Mouse (Mus musculus) midbrain, embryonic 12.5 days (tissue): ENCODE measurements around the gene Spem2. TPM values are rescaled to one million over a fixed set of nuclear protein-coding genes. Genes with fewer than 3 reads are reported as not detected.
"Not testable (repeated sequence)": the region's sequence is repeated elsewhere in the genome, so short reads cannot be mapped to it uniquely, and the experiment has no call there.

ENCODE experiments used
- ATAC-seq: fragments of 200-750 bp; cut with Nextera tagmentation; 2 replicates; pipeline ENCODE4 v1.8.0; 2017; ENCODE audit warnings: low read depth, moderate TSS enrichment, moderate library complexity; ENCODE audit not compliant: low FRiP score
- H3K27ac ChIP-seq: fragments of 300-500 bp; sonication (generic); replicated peaks from 2 replicates; pipeline ENCODE4 v1.5.1; 2016; ENCODE audit warnings: mild to moderate bottlenecking
- H3K27me3 ChIP-seq: fragments of 300-500 bp; sonication (generic); 2 replicates; pipeline ENCODE4 v1.6.1; 2016; ENCODE audit warnings: mild to moderate bottlenecking
- H3K36me3 ChIP-seq: fragments of 300-500 bp; sonication (generic); 2 replicates; pipeline ENCODE4 v1.6.1; 2016
- H3K4me1 ChIP-seq: fragments of 300-500 bp; sonication (generic); 2 replicates; pipeline ENCODE4 v1.6.1; 2016
- H3K4me2 ChIP-seq: fragments of 300-500 bp; sonication (generic); replicated peaks from 2 replicates; pipeline ENCODE4 v1.6.1; 2016; ENCODE audit warnings: mild to moderate bottlenecking, moderate library complexity
- H3K4me3 ChIP-seq: fragments of 300-500 bp; sonication (generic); 2 replicates; pipeline ENCODE4 v1.5.1; 2016; ENCODE audit warnings: mild to moderate bottlenecking
- H3K9ac ChIP-seq: fragments of 300-500 bp; sonication (generic); replicated peaks from 2 replicates; pipeline ENCODE4 v1.6.1; 2016; ENCODE audit warnings: mild to moderate bottlenecking, moderate library complexity
- H3K9me3 ChIP-seq: fragments of 300-500 bp; sonication (generic); 2 replicates; pipeline ENCODE4 v1.6.1; 2016; ENCODE audit warnings: mild to moderate bottlenecking
- WGBS: fragments of 180-500 bp; shearing (Covaris S2); methylation state at CpG from one replicate; pipeline ENCODE4 v1.1.7; 2016; 5-methylcytosine and 5-hydroxymethylcytosine counted together
- polyA plus RNA-seq: library from polyadenylated mRNA; unstranded; fragments of >200 nt; fragmentation: Nextera tagmentation; extraction: Ambion mirVana; gene quantifications from 2 replicates; pipeline ENCODE4 v1.2.1, GENCODE M21; 2016

Spem2 gene
- not detected in 2 replicates for polyA plus RNA-seq

GRCm38 (mm10) chr11:69818365-69818764, at the start of gene Spem2:
TSS of gene Spem2 (minus strand) at chr11:69818465.
- no peak within 1 kb of the TSS for H3K9ac ChIP-seq
- WGBS = 75% methylated on average over 2 of the region's 2 CpGs
- H3K4me3 ChIP-seq = no peak within 1 kb of the TSS
- no peaks in the 10 kb centered on the region for H3K27me3 ChIP-seq
- no peak within 1 kb of the TSS for H3K4me2 ChIP-seq
- ATAC-seq = no peak
- 0 out of 2 replicates have a peak, but pooled peaks cover 5% of the 10 kb centered on the region for H3K9me3 ChIP-seq
- H3K27ac ChIP-seq = no peak within 1 kb of the TSS
- no peaks in the 10 kb centered on the region for H3K4me1 ChIP-seq
- H3K36me3 ChIP-seq = no peaks in the 10 kb centered on the region

- 75% methylated on average over 9 of the region's 9 CpGs for WGBS
- H3K4me2 ChIP-seq = no peak overlapping the region
- no peaks in the 10 kb centered on the region for H3K36me3 ChIP-seq
- no peaks in the 10 kb centered on the region for H3K9me3 ChIP-seq
- no peak overlapping the region for H3K9ac ChIP-seq
- H3K27ac ChIP-seq = no peak overlapping the region
- no peaks in the 10 kb centered on the region for H3K27me3 ChIP-seq
- no peaks in the 10 kb centered on the region; the same call in 1 of the 2 replicates for H3K4me1 ChIP-seq
- ATAC-seq = no peak
- H3K4me3 ChIP-seq = no peak overlapping the region
Measured at GRCm38 (mm10) chr11:69867335-69867734, 49.1 kb upstream of the Spem2 start.

GRCm38 (mm10) chr11:69865561-69865960, 47.3 kb upstream of the Spem2 start:
- Histone ChIP-seq H3K9me3 (no peaks in the 10 kb centered on the region), H3K4me1 (no peaks in the 10 kb centered on the region; the same call in 1 of the 2 replicates), H3K36me3 (no peaks in the 10 kb centered on the region), H3K4me2 (no peak overlapping the region), H3K9ac (no peak overlapping the region), H3K4me3 (no peak overlapping the region), H3K27ac (no peak overlapping the region), H3K27me3 (no peaks in the 10 kb centered on the region)
- WGBS = 87% methylated on average over 9 of the region's 9 CpGs
- ATAC-seq = no peak

GRCm38 (mm10) chr11:69864138-69864860, 46.0 kb upstream of the Spem2 start:
- H3K36me3 ChIP-seq = no peaks in the 10 kb centered on the region

GRCm38 (mm10) chr11:69863729-69864128, 45.5 kb upstream of the Spem2 start:
- ATAC-seq, H3K9ac ChIP-seq, H3K9me3 ChIP-seq, H3K4me1 ChIP-seq, H3K36me3 ChIP-seq, H3K4me2 ChIP-seq, H3K27ac ChIP-seq, H3K4me3 ChIP-seq: not testable (repeated sequence)
- peaks cover 14% of the 10 kb centered on the region for H3K27me3 ChIP-seq
- WGBS = 83% methylated on average over 3 of the region's 3 CpGs

More at GRCm38 (mm10) chr11:69864138-69864860, 46.0 kb upstream of the Spem2 start:
- H3K4me1 ChIP-seq = no peaks in the 10 kb centered on the region; the same call in 1 of the 2 replicates
- no peak overlapping the region for H3K9ac ChIP-seq
- H3K9me3 ChIP-seq = no peaks in the 10 kb centered on the region
- WGBS = 59% methylated on average over 8 of the region's 8 CpGs
- ATAC-seq = no peak
- no peak overlapping the region for H3K27ac ChIP-seq
- no peak overlapping the region for H3K4me2 ChIP-seq
- peaks cover 8% of the 10 kb centered on the region for H3K27me3 ChIP-seq
- H3K4me3 ChIP-seq = no peak overlapping the region

GRCm38 (mm10) chr11:69858113-69858998, 40.1 kb upstream of the Spem2 start, which contains the start of gene Tnk1:
TSS of gene Tnk1 (minus strand) at chr11:69858730.
- H3K4me1 ChIP-seq = 0 out of 2 replicates have a peak, but pooled peaks cover 2% of the 10 kb centered on the region
- H3K9me3 ChIP-seq = no peaks in the 10 kb centered on the region
- H3K4me3 ChIP-seq = no peak within 1 kb of the TSS
- 23% methylated on average over 30 of the region's 30 CpGs for WGBS
- no peaks in the 10 kb centered on the region for H3K36me3 ChIP-seq
- no peak within 1 kb of the TSS for H3K27ac ChIP-seq
- H3K9ac ChIP-seq = no peak within 1 kb of the TSS
- H3K4me2 ChIP-seq = no peak within 1 kb of the TSS
- H3K27me3 ChIP-seq = peaks cover 31% of the 10 kb centered on the region
- ATAC-seq = no peak

- 16% methylated on average over 16 of the region's 16 CpGs for WGBS
- ATAC-seq = peak; percentile 78
Measured at GRCm38 (mm10) chr11:69855347-69855746, 37.1 kb upstream of the Spem2 start.

GRCm38 (mm10) chr11:69854680-69855079, 36.4 kb upstream of the Spem2 start:
- Histone ChIP-seq H3K9me3 (no peaks in the 10 kb centered on the region), H3K4me1 (0 out of 2 replicates have a peak, but pooled peaks cover 7% of the 10 kb centered on the region), H3K4me3 (no peak overlapping the region), H3K36me3 (peaks cover 26% of the 10 kb centered on the region), H3K9ac (no peak overlapping the region), H3K4me2 (no peak overlapping the region), H3K27me3 (peaks cover 27% of the 10 kb centered on the region), H3K27ac (0 out of 2 replicates have a peak overlapping the region, but pooled peaks have one; percentile 35)
- WGBS = 87% methylated on average over 10 of the region's 10 CpGs
- no peak for ATAC-seq

More at GRCm38 (mm10) chr11:69855347-69855746, 37.1 kb upstream of the Spem2 start:
- H3K4me2 ChIP-seq = no peak overlapping the region
- H3K9ac ChIP-seq = no peak overlapping the region
- 0 out of 2 replicates have a peak, but pooled peaks cover 5% of the 10 kb centered on the region for H3K4me1 ChIP-seq
- H3K27me3 ChIP-seq = peaks cover 31% of the 10 kb centered on the region
- H3K4me3 ChIP-seq = 0 out of 2 replicates have a peak overlapping the region, but pooled peaks have one; percentile 5
- peaks cover 19% of the 10 kb centered on the region for H3K36me3 ChIP-seq
- H3K9me3 ChIP-seq = no peaks in the 10 kb centered on the region
- no peak overlapping the region for H3K27ac ChIP-seq

- no peaks in the 10 kb centered on the region for H3K9me3 ChIP-seq
- 0 out of 2 replicates have a peak overlapping the region, but pooled peaks have one; percentile 2 for H3K27ac ChIP-seq
- H3K27me3 ChIP-seq = peaks cover 20% of the 10 kb centered on the region
- no peak for ATAC-seq
- H3K4me1 ChIP-seq = 0 out of 2 replicates have a peak, but pooled peaks cover 7% of the 10 kb centered on the region
- H3K36me3 ChIP-seq = peaks cover 33% of the 10 kb centered on the region
- H3K9ac ChIP-seq = no peak overlapping the region
- 80% methylated on average over 7 of the region's 7 CpGs for WGBS
- no peak overlapping the region for H3K4me3 ChIP-seq
- H3K4me2 ChIP-seq = no peak overlapping the region
Measured at GRCm38 (mm10) chr11:69853994-69854393, 35.7 kb upstream of the Spem2 start.

- no peak overlapping the region for H3K9ac ChIP-seq
- no peak overlapping the region for H3K27ac ChIP-seq
- WGBS = 81% methylated on average over 8 of the region's 8 CpGs
- no peaks in the 10 kb centered on the region for H3K9me3 ChIP-seq
- H3K36me3 ChIP-seq = peaks cover 46% of the 10 kb centered on the region
- no peak for ATAC-seq
- H3K4me3 ChIP-seq = no peak overlapping the region
- no peak overlapping the region for H3K4me2 ChIP-seq
- peaks cover 25% of the 10 kb centered on the region for H3K4me1 ChIP-seq
- 0 out of 2 replicates have a peak, but pooled peaks cover 3% of the 10 kb centered on the region for H3K27me3 ChIP-seq
Measured at GRCm38 (mm10) chr11:69850754-69851153, 32.5 kb upstream of the Spem2 start.

GRCm38 (mm10) chr11:69849884-69850283, 31.6 kb upstream of the Spem2 start:
- no peaks in the 10 kb centered on the region for H3K27me3 ChIP-seq
- peaks cover 32% of the 10 kb centered on the region for H3K4me1 ChIP-seq
- H3K9ac ChIP-seq = no peak overlapping the region
- WGBS = 96% methylated on average over 15 of the region's 15 CpGs
- H3K9me3 ChIP-seq = no peaks in the 10 kb centered on the region
- H3K4me3 ChIP-seq = no peak overlapping the region
- no peak for ATAC-seq
- no peak overlapping the region for H3K4me2 ChIP-seq
- H3K36me3 ChIP-seq = peaks cover 46% of the 10 kb centered on the region
- H3K27ac ChIP-seq = no peak overlapping the region
